8 mouse cellular contexts compared by ENCODE assay signal in genomic region chr6:140789850-140790249, GRCm38 (mm10).
A peak's percentile ranks its signal among the peaks of the same experiment; 100 is the strongest.
DNase-seq lines count a peak whose midpoint lies in the region; ATAC-seq and TF ChIP-seq lines count a peak whose summit lies in the region.

No protein-coding gene starts in this region.

- no peaks in the 10 kb centered on the region for H3K79me3 ChIP-seq in C2C12 (ENCODE audit: low read depth)

- DNase-seq in R1 (ENCODE audit: low read depth, low spot score) = peak; percentile 42
- DNase-seq in retina, embryonic 14.5 days (ENCODE audit: low spot score) = peak; percentile 40
- no peak for DNase-seq in frontal cortex, postnatal 25 days (ENCODE audit: low spot score in 2 of 2)
- DNase-seq in frontal cortex, postnatal 36 days (ENCODE audit: low spot score in 2 of 2) = no peak

- peak; percentile 78 for TF ChIP-seq CTCF in intestine, postnatal 0 days (IDR thresholded peaks at IDR 0.05; ENCODE audit: low read depth)
- peak; percentile 13 for TF ChIP-seq CTCF in C2C12 (IDR thresholded peaks at IDR 0.05; ENCODE audit: control insufficient read depth, insufficient read depth, insufficient read length)

- no peak for ATAC-seq in intestine, postnatal 0 days
- ATAC-seq in intestine, embryonic 15.5 days = no peak
- ATAC-seq in granulocyte monocyte progenitor cell, adult 5-6 weeks (replicated peaks; ENCODE audit: poor library complexity, severe bottlenecking) = peak; percentile 82

- H3K4me3 ChIP-seq in intestine, postnatal 0 days (ENCODE audit: low read depth, low read length) = no peak overlapping the region
- H3K4me3 ChIP-seq in intestine, embryonic 15.5 days (replicated peaks) = no peak overlapping the region
- H3K4me3 ChIP-seq in C2C12 (ENCODE audit: insufficient read depth, poor library complexity, severe bottlenecking) = no peak overlapping the region

- no peaks in the 10 kb centered on the region for H3K36me3 ChIP-seq in intestine, postnatal 0 days (ENCODE audit: control insufficient read depth, insufficient read depth)
- no peaks in the 10 kb centered on the region for H3K36me3 ChIP-seq in intestine, embryonic 15.5 days
- H3K36me3 ChIP-seq in C2C12 (ENCODE audit: control insufficient read depth, insufficient read depth) = no peaks in the 10 kb centered on the region

- H3K4me1 ChIP-seq in intestine, postnatal 0 days (replicated peaks; ENCODE audit: control insufficient read depth, insufficient read depth, low read length) = no peaks in the 10 kb centered on the region
- H3K4me1 ChIP-seq in intestine, embryonic 15.5 days (replicated peaks) = no peaks in the 10 kb centered on the region

- H3K27me3 ChIP-seq in intestine, postnatal 0 days (replicated peaks; ENCODE audit: control insufficient read depth, insufficient read depth, low read length) = no peaks in the 10 kb centered on the region
- no peaks in the 10 kb centered on the region for H3K27me3 ChIP-seq in intestine, embryonic 15.5 days (replicated peaks)
- no peaks in the 10 kb centered on the region for H3K27me3 ChIP-seq in C2C12 (ENCODE audit: control insufficient read depth, insufficient read depth, insufficient read length)

- no peak overlapping the region for H3K4me2 ChIP-seq in intestine, postnatal 0 days (replicated peaks; ENCODE audit: low read depth)
- no peak overlapping the region for H3K4me2 ChIP-seq in intestine, embryonic 15.5 days (replicated peaks)

- WGBS in intestine, postnatal 0 days = 31% methylated on average over 3 of the region's 3 CpGs
- 45% methylated on average over 3 of the region's 3 CpGs for WGBS in intestine, embryonic 15.5 days

- H3K79me2 ChIP-seq in C2C12 (ENCODE audit: control insufficient read depth, insufficient read depth) = no peaks in the 10 kb centered on the region

- H3ac ChIP-seq in C2C12 (ENCODE audit: control insufficient read depth, insufficient read length, low read depth) = no peak overlapping the region

- H3K27ac ChIP-seq in intestine, postnatal 0 days (ENCODE audit: low read depth, low read length) = no peak overlapping the region
- no peak overlapping the region for H3K27ac ChIP-seq in intestine, embryonic 15.5 days

- H3K9me3 ChIP-seq in intestine, postnatal 0 days (ENCODE audit: control insufficient read depth) = no peaks in the 10 kb centered on the region
- no peaks in the 10 kb centered on the region for H3K9me3 ChIP-seq in intestine, embryonic 15.5 days

- no peak overlapping the region for H3K9ac ChIP-seq in intestine, postnatal 0 days (ENCODE audit: low read depth, low read length)
- H3K9ac ChIP-seq in intestine, embryonic 15.5 days = no peak overlapping the region

TF ChIP-seq in C2C12, 6 proteins besides CTCF, POLR2A, EP300 and RAD21:
- TF ChIP-seq FOSL1 (IDR thresholded peaks at IDR 0.05; ENCODE audit: insufficient read depth, low read length, poor library complexity, severe bottlenecking) = no peak
- no peak for TF ChIP-seq MAX (IDR thresholded peaks at IDR 0.05)
- no peak for TF ChIP-seq MYOD1 (IDR thresholded peaks at IDR 0.05; ENCODE audit: control insufficient read depth, insufficient read length, low read depth)
- no peak for TF ChIP-seq USF1 (IDR thresholded peaks at IDR 0.05; ENCODE audit: low read depth)
- no peak for TF ChIP-seq MYOG (IDR thresholded peaks at IDR 0.05; ENCODE audit: control insufficient read depth, extremely low read depth, insufficient read length)
- no peak for TF ChIP-seq CEBPB (IDR thresholded peaks at IDR 0.05; ENCODE audit: low read depth)

Comparison
In these comparisons a context has a peak if more than half of its experiments do, and no peak if none do; other contexts are left out.
1. DNase-seq: peak in R1 (single experiment) and retina, embryonic 14.5 days (single experiment); none in frontal cortex, postnatal 25 days (0 of 2) and frontal cortex, postnatal 36 days (0 of 2).